Mouse (Mus musculus) kidney, adult 2 months (tissue): Measurements from ENCODE around the gene Naa38.

Experiments
- CTCF ChIP-seq: fragments of 200-500 bp; conservative IDR thresholded peaks from 2 replicates; pipeline ENCODE4 v1.5.1; 2011; ENCODE audit warnings: low read depth, mild to moderate bottlenecking, control low read depth, low read length, moderate library complexity, mixed read lengths; ENCODE audit not compliant: insufficient read depth, insufficient read length
- POLR2A ChIP-seq: fragments of 200-500 bp; IDR thresholded peaks from one replicate; pipeline ENCODE4 v1.6.1; 2011; ENCODE audit warnings: low read depth, low read length, control low read depth

DNA sequence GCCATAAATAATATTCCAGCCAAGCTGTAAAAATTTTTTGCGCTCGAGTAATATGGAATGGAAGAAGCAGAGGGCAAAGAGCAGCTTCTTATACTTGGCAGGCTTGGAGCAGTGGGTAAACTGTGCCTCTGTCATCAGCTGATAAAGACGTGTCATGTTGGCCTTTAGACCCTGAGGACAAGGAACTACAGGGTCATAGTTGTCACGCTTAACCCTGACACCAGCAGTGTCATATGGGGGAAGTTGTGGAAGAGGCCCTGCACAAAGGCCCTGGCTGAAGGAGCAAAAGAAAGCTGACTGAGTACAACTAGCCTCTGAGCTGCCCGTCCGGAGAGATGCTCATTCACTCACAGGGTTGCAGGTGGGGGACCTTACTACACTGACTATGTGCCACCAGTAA, 28.6 kb downstream of the Naa38 start:
- TF ChIP-seq CTCF, result no peak
- TF ChIP-seq POLR2A, result no peak
